Mouse (Mus musculus) macrophage (primary cell): Measurements from ENCODE around the gene Fbxo21. TPM values are rescaled to one million over a fixed set of nuclear protein-coding genes. Genes with fewer than 3 reads are reported as not detected.

ENCODE experiments used
- H3K27ac ChIP-seq: fragments of 350-480 bp; formaldehyde crosslinking; 2 replicates; pipeline ENCODE4 v1.9.0; 2021
- H3K36me3 ChIP-seq: fragments of 350-480 bp; formaldehyde crosslinking; 2 replicates; pipeline ENCODE4 v1.9.0; 2021; ENCODE audit errors: inconsistent target
- H3K4me3 ChIP-seq: fragments of 350-480 bp; formaldehyde crosslinking; 2 replicates; pipeline ENCODE4 v1.9.0; 2021; ENCODE audit errors: inconsistent target
- H3K79me2 ChIP-seq: fragments of 350-480 bp; formaldehyde crosslinking; 2 replicates; pipeline ENCODE4 v1.9.0; 2021; ENCODE audit errors: inconsistent target
- WGBS: methylation state at CpG from one replicate; pipeline ENCODE4 v1.1.7; 2026; ENCODE audit warnings: inconsistent platforms; ENCODE audit not compliant: missing documents; 5-methylcytosine and 5-hydroxymethylcytosine counted together
- polyA plus RNA-seq: library from polyadenylated mRNA; stranded (reverse); fragments of 250-400 nt; gene quantifications from 3 replicates; pipeline ENCODE4 v1.2.4, GENCODE M21; 2018; ENCODE audit warnings: inconsistent platforms

Fbxo21 gene
- polyA plus RNA-seq, 1 experiment from 2014 or later = 8.3 TPM

GRCm38 (mm10) chr5:118036888-118037797, 60.6 kb downstream of the Fbxo21 start:
- H3K27ac ChIP-seq = no peak overlapping the region
- WGBS = 58% methylated on average over 25 of the region's 25 CpGs

GRCm38 (mm10) chr5:118037798-118038484, 61.4 kb downstream of the Fbxo21 start:
- WGBS = 18% methylated on average over 10 of the region's 10 CpGs

More at GRCm38 (mm10) chr5:118036888-118037797, 60.6 kb downstream of the Fbxo21 start:
- H3K4me3 ChIP-seq = no peak overlapping the region
- no peaks in the 10 kb centered on the region for H3K79me2 ChIP-seq
- no peaks in the 10 kb centered on the region for H3K36me3 ChIP-seq

GRCm38 (mm10) chr5:118039241-118039668, 62.7 kb downstream of the Fbxo21 start:
- Histone ChIP-seq H3K27ac (no peak overlapping the region), H3K4me3 (no peak overlapping the region), H3K79me2 (no peaks in the 10 kb centered on the region), H3K36me3 (no peaks in the 10 kb centered on the region)
- WGBS = 94% methylated on average over 12 of the region's 12 CpGs

More at GRCm38 (mm10) chr5:118037798-118038484, 61.4 kb downstream of the Fbxo21 start:
- H3K4me3 ChIP-seq = no peak overlapping the region
- H3K79me2 ChIP-seq = no peaks in the 10 kb centered on the region
- no peak overlapping the region for H3K27ac ChIP-seq
- no peaks in the 10 kb centered on the region for H3K36me3 ChIP-seq

- H3K36me3 ChIP-seq = no peaks in the 10 kb centered on the region
These were observed 66.1 kb downstream of the Fbxo21 start for GRCm38 (mm10) chr5:118042599-118042998.

GRCm38 (mm10) chr5:118043761-118044160, 67.2 kb downstream of the Fbxo21 start:
- Histone ChIP-seq H3K79me2 (no peaks in the 10 kb centered on the region), H3K4me3 (no peak overlapping the region), H3K36me3 (no peaks in the 10 kb centered on the region), H3K27ac (no peak overlapping the region)
- WGBS = 93% methylated on average over 4 of the region's 4 CpGs

More at GRCm38 (mm10) chr5:118042599-118042998, 66.1 kb downstream of the Fbxo21 start:
- 89% methylated on average over 6 of the region's 6 CpGs for WGBS
- H3K27ac ChIP-seq = no peak overlapping the region
- H3K4me3 ChIP-seq = no peak overlapping the region
- no peaks in the 10 kb centered on the region for H3K79me2 ChIP-seq

GRCm38 (mm10) chr5:118044907-118045306, 68.4 kb downstream of the Fbxo21 start:
- WGBS = 90% methylated on average over 5 of the region's 6 CpGs
- no peak overlapping the region for H3K27ac ChIP-seq
- no peaks in the 10 kb centered on the region for H3K79me2 ChIP-seq
- H3K4me3 ChIP-seq = no peak overlapping the region
- no peaks in the 10 kb centered on the region for H3K36me3 ChIP-seq

- Histone ChIP-seq H3K27ac (no peak overlapping the region), H3K79me2 (no peaks in the 10 kb centered on the region), H3K36me3 (no peaks in the 10 kb centered on the region), H3K4me3 (no peak overlapping the region)
- 36% methylated on average over 8 of the region's 9 CpGs for WGBS
These were observed 68.9 kb downstream of the Fbxo21 start for GRCm38 (mm10) chr5:118045385-118045784.

GRCm38 (mm10) chr5:118047091-118047757, 70.7 kb downstream of the Fbxo21 start:
- H3K79me2 ChIP-seq = no peaks in the 10 kb centered on the region
- WGBS = 78% methylated on average over 14 of the region's 14 CpGs
- no peak overlapping the region for H3K4me3 ChIP-seq
- no peak overlapping the region for H3K27ac ChIP-seq
- no peaks in the 10 kb centered on the region for H3K36me3 ChIP-seq

- H3K79me2 ChIP-seq = no peaks in the 10 kb centered on the region
- H3K27ac ChIP-seq = no peak overlapping the region
- WGBS = 15% methylated on average over 4 of the region's 4 CpGs
- no peak overlapping the region for H3K4me3 ChIP-seq
- no peaks in the 10 kb centered on the region for H3K36me3 ChIP-seq
These were observed 71.9 kb downstream of the Fbxo21 start for GRCm38 (mm10) chr5:118048412-118048811.

GRCm38 (mm10) chr5:118048928-118049327, 72.4 kb downstream of the Fbxo21 start:
- 13% methylated on average over 5 of the region's 5 CpGs for WGBS
- H3K27ac ChIP-seq = no peak overlapping the region

GRCm38 (mm10) chr5:118050743-118051142, 74.2 kb downstream of the Fbxo21 start:
- 54% methylated on average over 4 of the region's 4 CpGs for WGBS
- H3K36me3 ChIP-seq = no peaks in the 10 kb centered on the region

More at GRCm38 (mm10) chr5:118048928-118049327, 72.4 kb downstream of the Fbxo21 start:
- H3K79me2 ChIP-seq = no peaks in the 10 kb centered on the region
- no peaks in the 10 kb centered on the region for H3K36me3 ChIP-seq
- no peak overlapping the region for H3K4me3 ChIP-seq

GRCm38 (mm10) chr5:118051981-118052662, 75.6 kb downstream of the Fbxo21 start:
- Histone ChIP-seq H3K36me3 (no peaks in the 10 kb centered on the region), H3K4me3 (no peak overlapping the region), H3K27ac (no peak overlapping the region), H3K79me2 (no peaks in the 10 kb centered on the region)
- WGBS = 92% methylated on average over 8 of the region's 8 CpGs

More at GRCm38 (mm10) chr5:118050743-118051142, 74.2 kb downstream of the Fbxo21 start:
- H3K4me3 ChIP-seq = no peak overlapping the region
- H3K27ac ChIP-seq = no peak overlapping the region
- no peaks in the 10 kb centered on the region for H3K79me2 ChIP-seq

GRCm38 (mm10) chr5:118053205-118053604, 76.7 kb downstream of the Fbxo21 start:
- Histone ChIP-seq H3K27ac (no peak overlapping the region), H3K4me3 (no peak overlapping the region), H3K79me2 (no peaks in the 10 kb centered on the region), H3K36me3 (no peaks in the 10 kb centered on the region)
- WGBS = 95% methylated on average over 2 of the region's 2 CpGs
